Mouse (Mus musculus): ENCODE results near the gene Irx2. TPM values are rescaled to one million over a fixed set of nuclear protein-coding genes. Genes with fewer than 3 reads are reported as not detected.

The Irx2 gene
- under 1 TPM; 0.27 to 0.32 TPM for total RNA-seq (2021)
- long read RNA-seq, experiment 1, partial matches to known transcripts, result 2 of 3 reads
- long read RNA-seq, experiment 1, other reads (novel, unspliced or antisense), result 0 of 3 reads
- long read RNA-seq, experiment 2, result 0 reads

GRCm38 (mm10) chr13:72628462-72628916 is at the start of gene Irx2:
Gene Irx2 (plus strand): TSS chr13:72628820.
- DNase-seq (ENCODE audit: low spot score in 2 of 2), result peak; percentile 52 to 57

- DNase-seq (ENCODE audit: low spot score in 2 of 2), result no peak
These were observed 47.3 kb upstream of the Irx2 start for GRCm38 (mm10) chr13:72581276-72581675.

GRCm38 (mm10) chr13:72592526-72592925 is 36.1 kb upstream of the Irx2 start:
- DNase-seq (ENCODE audit: low spot score in 2 of 2), result no peak

GRCm38 (mm10) chr13:72593310-72593709 is 35.3 kb upstream of the Irx2 start:
- no peak for DNase-seq (ENCODE audit: low spot score in 2 of 2)

GRCm38 (mm10) chr13:72593710-72594111 is 34.9 kb upstream of the Irx2 start:
- no peak for DNase-seq (ENCODE audit: low spot score in 2 of 2)

- DNase-seq (ENCODE audit: low spot score in 2 of 2), result no peak
These were observed 29.4 kb upstream of the Irx2 start for GRCm38 (mm10) chr13:72599254-72599653.

GRCm38 (mm10) chr13:72608706-72609105 is 19.9 kb upstream of the Irx2 start:
- no peak for DNase-seq (ENCODE audit: low spot score in 2 of 2)

- no peak for DNase-seq (ENCODE audit: low spot score in 2 of 2)
These were observed 18.3 kb upstream of the Irx2 start for GRCm38 (mm10) chr13:72610277-72610676.

- DNase-seq (ENCODE audit: low spot score in 2 of 2), result no peak
These were observed 4.4 kb upstream of the Irx2 start for GRCm38 (mm10) chr13:72623926-72624846.

- no peak for DNase-seq (ENCODE audit: low spot score in 2 of 2)
These were observed 3.8 kb upstream of the Irx2 start for GRCm38 (mm10) chr13:72624847-72625170.

- no peak for DNase-seq (ENCODE audit: low spot score in 2 of 2)
These were observed 3.2 kb upstream of the Irx2 start for GRCm38 (mm10) chr13:72625236-72625950.

- DNase-seq (ENCODE audit: low spot score in 2 of 2), result no peak
These were observed 964 bp upstream of the Irx2 start for GRCm38 (mm10) chr13:72627391-72628321.

GRCm38 (mm10) chr13:72628935-72629631 is 463 bp downstream of the Irx2 start:
- no peak for DNase-seq (ENCODE audit: low spot score in 2 of 2)

GRCm38 (mm10) chr13:72629806-72630205 is 1.2 kb downstream of the Irx2 start:
- no peak for DNase-seq (ENCODE audit: low spot score in 2 of 2)

GRCm38 (mm10) chr13:72630501-72631372 is 2.1 kb downstream of the Irx2 start:
- no peak for DNase-seq (ENCODE audit: low spot score in 2 of 2)

- DNase-seq (ENCODE audit: low spot score in 2 of 2), result no peak
These were observed 2.9 kb downstream of the Irx2 start for GRCm38 (mm10) chr13:72631373-72632021.

GRCm38 (mm10) chr13:72632361-72632760 is 3.7 kb downstream of the Irx2 start:
- no peak for DNase-seq (ENCODE audit: low spot score in 2 of 2)

- DNase-seq (ENCODE audit: low spot score in 2 of 2), result no peak
These were observed 4.5 kb downstream of the Irx2 start for GRCm38 (mm10) chr13:72633097-72633496.

Data from adrenal gland, adult 18-20 months (tissue).